Mouse (Mus musculus) heart, postnatal 0 days (tissue): ENCODE results near the gene Col26a1. TPM values are rescaled to one million over a fixed set of nuclear protein-coding genes. Genes with fewer than 3 reads are reported as not detected.

Experiments
- ATAC-seq: fragments of 200-750 bp; cut with Nextera tagmentation; 2 replicates; pipeline ENCODE4 v1.8.0; 2017; ENCODE audit warnings: low read depth, moderate number of reproducible peaks, moderate library complexity; ENCODE audit not compliant: insufficient read depth
- DNase-seq: peaks from one replicate; pipeline ENCODE4 v3.0.0-alpha.2; 2016; ENCODE audit warnings: low spot score
- H3K27ac ChIP-seq: fragments of 300-500 bp; sonication (generic); 2 replicates; pipeline ENCODE4 v1.5.1; 2014; ENCODE audit warnings: low read depth, mild to moderate bottlenecking
- H3K27me3 ChIP-seq: fragments of 300-500 bp; sonication (generic); 2 replicates; pipeline ENCODE4 v1.6.1; 2014; ENCODE audit warnings: low read length, mixed read lengths; ENCODE audit not compliant: control insufficient read depth, insufficient read depth
- H3K36me3 ChIP-seq: fragments of 300-500 bp; sonication (generic); replicated peaks from 2 replicates; pipeline ENCODE4 v1.6.1; 2014; ENCODE audit warnings: low read length, mixed read lengths; ENCODE audit not compliant: control insufficient read depth, insufficient read depth
- H3K4me1 ChIP-seq: fragments of 300-500 bp; sonication (generic); 2 replicates; pipeline ENCODE4 v1.6.1; 2014; ENCODE audit warnings: antibody characterized with exemption; ENCODE audit not compliant: control insufficient read depth, insufficient read depth
- H3K4me2 ChIP-seq: fragments of 300-500 bp; sonication (generic); 2 replicates; pipeline ENCODE4 v1.6.1; 2014; ENCODE audit warnings: low read depth, mild to moderate bottlenecking, low read length, moderate library complexity
- H3K4me3 ChIP-seq: fragments of 300-500 bp; sonication (generic); 2 replicates; pipeline ENCODE4 v1.5.1; 2014; ENCODE audit warnings: low read depth, low read length
- H3K9ac ChIP-seq: fragments of 300-500 bp; sonication (generic); replicated peaks from 2 replicates; pipeline ENCODE4 v1.6.1; 2014; ENCODE audit warnings: low read depth, low read length, mixed read lengths
- H3K9me3 ChIP-seq: fragments of 300-500 bp; sonication (generic); replicated peaks from 2 replicates; pipeline ENCODE4 v1.6.1; 2016; ENCODE audit warnings: low read length; ENCODE audit not compliant: control insufficient read depth
- CTCF ChIP-seq: IDR thresholded peaks from 2 replicates; pipeline ENCODE4 v1.5.1; 2016; ENCODE audit warnings: antibody characterized with exemption, control low read depth, low read depth
- EP300 ChIP-seq: IDR thresholded peaks from 2 replicates; pipeline ENCODE4 v1.6.1; 2016; ENCODE audit warnings: antibody characterized with exemption, low read depth
- WGBS: fragments of 180-500 bp; shearing (Covaris S2); extraction: QIAGEN DNeasy Blood & Tissue Kit; methylation state at CpG from one replicate; pipeline ENCODE4 v1.1.7; 2014; 5-methylcytosine and 5-hydroxymethylcytosine counted together
- polyA plus RNA-seq: library from polyadenylated mRNA; unstranded; fragments of >200 nt; fragmentation: Nextera tagmentation; extraction: Ambion mirVana; gene quantifications from 2 replicates; pipeline ENCODE4 v1.2.1, GENCODE M21; 2015
- total RNA-seq: library from RNA; depleted of rRNA; stranded (reverse); fragments of >200 nt; gene quantifications from 2 replicates; pipeline ENCODE4 v1.2.3, GENCODE M21; 2014; ENCODE audit warnings: low replicate concordance

Col26a1 gene
- total and polyA plus RNA-seq, 2 experiments from 2014 or later: 4.1 to 9.9 TPM

- ATAC-seq (no peak), DNase-seq (no peak)
- TF ChIP-seq CTCF (peak; percentile 37), EP300 (no peak)
- Histone ChIP-seq H3K9me3 (no peaks in the 10 kb centered on the region), H3K36me3 (no peaks in the 10 kb centered on the region), H3K4me1 (no peaks in the 10 kb centered on the region), H3K4me2 (peak overlapping the region; percentile 20), H3K27ac (no peak overlapping the region), H3K27me3 (peaks cover 21% of the 10 kb centered on the region), H3K4me3 (0 out of 2 replicates have a peak overlapping the region, but pooled peaks have one; percentile 16), H3K9ac (no peak overlapping the region)
- 19% methylated on average over 11 of the region's 11 CpGs for WGBS
These were observed 168.1 kb downstream of the Col26a1 start for GRCm38 (mm10) chr5:136714879-136715278.

- peak overlapping the region; percentile 16; the same call in 1 of the 2 replicates for H3K4me3 ChIP-seq
- no peaks in the 10 kb centered on the region for H3K36me3 ChIP-seq
- no peaks in the 10 kb centered on the region for H3K4me1 ChIP-seq
- 17% methylated on average over 32 of the region's 32 CpGs for WGBS
- no peak overlapping the region for H3K27ac ChIP-seq
- no peak overlapping the region for H3K9ac ChIP-seq
- H3K27me3 ChIP-seq: peaks cover 21% of the 10 kb centered on the region
- ATAC-seq (no peak), DNase-seq (no peak)
- no peak for TF ChIP-seq EP300
- no peak for TF ChIP-seq CTCF
- H3K9me3 ChIP-seq: no peaks in the 10 kb centered on the region
- peak overlapping the region; percentile 20 for H3K4me2 ChIP-seq
These were observed 168.7 kb downstream of the Col26a1 start for GRCm38 (mm10) chr5:136714232-136714875.

GRCm38 (mm10) chr5:136710742-136711141 lies 172.3 kb downstream of the Col26a1 start:
- Histone ChIP-seq H3K4me1 (no peaks in the 10 kb centered on the region), H3K4me2 (no peak overlapping the region), H3K4me3 (no peak overlapping the region), H3K9ac (no peak overlapping the region), H3K36me3 (no peaks in the 10 kb centered on the region), H3K9me3 (no peaks in the 10 kb centered on the region), H3K27me3 (peaks cover 20% of the 10 kb centered on the region), H3K27ac (no peak overlapping the region)
- 23% methylated on average over 4 of the region's 4 CpGs for WGBS
- DNase-seq: no peak
- TF ChIP-seq EP300 (no peak), CTCF (no peak)
- ATAC-seq: no peak

GRCm38 (mm10) chr5:136708116-136708515 lies 174.9 kb downstream of the Col26a1 start:
- ATAC-seq (no peak), DNase-seq (no peak)
- no peak overlapping the region for H3K4me2 ChIP-seq
- no peaks in the 10 kb centered on the region for H3K36me3 ChIP-seq
- no peaks in the 10 kb centered on the region for H3K4me1 ChIP-seq
- H3K27ac ChIP-seq: no peak overlapping the region
- 69% methylated on average over 12 of the region's 12 CpGs for whole genome bisulfite sequencing
- no peak overlapping the region for H3K9ac ChIP-seq
- no peaks in the 10 kb centered on the region for H3K9me3 ChIP-seq
- no peak overlapping the region for H3K4me3 ChIP-seq
- H3K27me3 ChIP-seq: peaks cover 5% of the 10 kb centered on the region; the same call in 1 of the 2 replicates
- TF ChIP-seq CTCF (no peak), EP300 (no peak)

- ATAC-seq: no peak; the same call in 1 of the 2 replicates
- no peak overlapping the region for H3K9ac ChIP-seq
- no peak overlapping the region for H3K27ac ChIP-seq
- peak; percentile 66 for DNase-seq
- no peaks in the 10 kb centered on the region for H3K36me3 ChIP-seq
- peaks cover 5% of the 10 kb centered on the region; the same call in 1 of the 2 replicates for H3K27me3 ChIP-seq
- H3K4me2 ChIP-seq: no peak overlapping the region
- no peaks in the 10 kb centered on the region for H3K9me3 ChIP-seq
- H3K4me1 ChIP-seq: no peaks in the 10 kb centered on the region
- no peak for TF ChIP-seq EP300
- TF ChIP-seq CTCF: peak; percentile 77
- WGBS: 3% methylated on average over 9 of the region's 9 CpGs
- no peak overlapping the region for H3K4me3 ChIP-seq
These were observed 176.2 kb downstream of the Col26a1 start for GRCm38 (mm10) chr5:136706803-136707202.

- H3K36me3 ChIP-seq: no peaks in the 10 kb centered on the region
- 94% methylated on average over 3 of the region's 3 CpGs for WGBS
- no peak overlapping the region for H3K4me3 ChIP-seq
- no peaks in the 10 kb centered on the region for H3K9me3 ChIP-seq
- peaks cover 5% of the 10 kb centered on the region; the same call in 1 of the 2 replicates for H3K27me3 ChIP-seq
- no peak overlapping the region for H3K9ac ChIP-seq
- no peaks in the 10 kb centered on the region for H3K4me1 ChIP-seq
- ATAC-seq (no peak), DNase-seq (no peak)
- H3K4me2 ChIP-seq: no peak overlapping the region
- H3K27ac ChIP-seq: no peak overlapping the region
- no peak for TF ChIP-seq CTCF
- no peak for TF ChIP-seq EP300
These were observed 177.5 kb downstream of the Col26a1 start for GRCm38 (mm10) chr5:136705532-136705931.
